23 mouse cellular contexts compared by ENCODE assay signal in the genomic region with DNA sequence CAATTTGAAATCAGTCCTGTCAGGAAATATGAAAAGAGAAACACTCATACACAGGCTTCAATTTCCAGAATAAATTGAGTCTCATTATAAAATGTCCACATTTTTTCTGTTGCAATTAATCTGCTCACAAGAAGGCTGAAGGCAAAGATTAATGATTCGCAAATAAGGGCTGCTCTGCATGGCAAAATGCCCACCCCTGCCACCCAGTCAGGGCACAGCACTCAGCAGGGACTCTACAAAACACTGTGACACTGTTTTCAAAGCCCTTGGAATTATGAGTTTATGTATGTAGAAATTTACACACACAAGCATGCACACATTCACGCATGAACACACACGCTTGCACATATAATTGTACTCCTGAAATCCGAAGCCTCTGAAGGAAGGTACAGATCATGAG. TPM values are rescaled to one million over a fixed set of nuclear protein-coding genes. Genes with fewer than 3 reads are reported as not detected.
A peak's percentile ranks its signal among the peaks of the same experiment; 100 is the strongest.
DNase-seq lines count a peak whose midpoint lies in the region; ATAC-seq and TF ChIP-seq lines count a peak whose summit lies in the region.
"Had no signal": no experiment of that assay in that cellular context is flagged by ENCODE, and none has a peak within 500 bp of the region (broad histone marks: within the 10 kb centered on the region; RNA-seq: fewer than 3 reads in every experiment).

No protein-coding gene starts in this region.

- no peak for TF ChIP-seq CTCF in kidney, postnatal 0 days (IDR thresholded peaks at IDR 0.05; ENCODE audit: low read depth)
- TF ChIP-seq CTCF in brain, embryonic 14.5 days (IDR thresholded peaks at IDR 0.05; ENCODE audit: borderline replicate concordance, extremely low read depth, insufficient read depth, insufficient read length), result no peak

- no peak for ATAC-seq in hindbrain, embryonic 14.5 days (ENCODE audit: low FRiP score)
- no peak for ATAC-seq in hindbrain, embryonic 13.5 days (ENCODE audit: low FRiP score)
- ATAC-seq in kidney, postnatal 0 days (replicated peaks; ENCODE audit: low FRiP score, low read depth), result no peak
- ATAC-seq: CD4-positive, CD25-positive, alpha-beta regulatory T cell, adult 4 months had no signal

- H3K4me1 ChIP-seq in hindbrain, embryonic 14.5 days (replicated peaks; ENCODE audit: control insufficient read depth, insufficient read depth, low read length), result 0 out of 2 replicates have a peak, but pooled peaks cover 2% of the 10 kb centered on the region
- peaks cover 4% of the 10 kb centered on the region for H3K4me1 ChIP-seq in hindbrain, embryonic 13.5 days (replicated peaks)
- no peaks in the 10 kb centered on the region for H3K4me1 ChIP-seq in kidney, postnatal 0 days (replicated peaks; ENCODE audit: insufficient read depth, low read length)
- H3K4me1 ChIP-seq: embryonic facial prominence, embryonic 12.5 days; forebrain, embryonic 12.5 days; limb, embryonic 15.5 days; midbrain, embryonic 12.5 days had no signal

- H3K4me2 ChIP-seq in hindbrain, embryonic 14.5 days (replicated peaks), result no peak overlapping the region
- H3K4me2 ChIP-seq in hindbrain, embryonic 13.5 days, result no peak overlapping the region
- H3K4me2 ChIP-seq in kidney, postnatal 0 days (ENCODE audit: low read length), result no peak overlapping the region
- H3K4me2 ChIP-seq: embryonic facial prominence, embryonic 12.5 days; forebrain, embryonic 12.5 days; limb, embryonic 15.5 days; lung, embryonic 14.5 days; midbrain, embryonic 12.5 days; neural tube, embryonic 13.5 days had no signal

- H3K9me3 ChIP-seq in hindbrain, embryonic 14.5 days (ENCODE audit: control insufficient read depth, low read length), result no peaks in the 10 kb centered on the region
- H3K9me3 ChIP-seq in hindbrain, embryonic 13.5 days, result no peaks in the 10 kb centered on the region
- H3K9me3 ChIP-seq in kidney, postnatal 0 days (replicated peaks; ENCODE audit: low read length), result no peaks in the 10 kb centered on the region
- H3K9me3 ChIP-seq: embryonic facial prominence, embryonic 12.5 days; forebrain, embryonic 12.5 days; limb, embryonic 15.5 days; midbrain, embryonic 12.5 days; neural tube, embryonic 13.5 days had no signal

- H3K27me3 ChIP-seq in hindbrain, embryonic 14.5 days (ENCODE audit: control insufficient read depth, insufficient read depth, low read length), result no peaks in the 10 kb centered on the region
- no peaks in the 10 kb centered on the region for H3K27me3 ChIP-seq in hindbrain, embryonic 13.5 days
- no peaks in the 10 kb centered on the region for H3K27me3 ChIP-seq in kidney, postnatal 0 days (ENCODE audit: insufficient read depth, low read length)
- H3K27me3 ChIP-seq: embryonic facial prominence, embryonic 12.5 days; forebrain, embryonic 12.5 days; limb, embryonic 15.5 days; midbrain, embryonic 12.5 days; neural tube, embryonic 13.5 days had no signal

- WGBS in hindbrain, embryonic 14.5 days, result 78% methylated on average over 4 of the region's 4 CpGs
- WGBS in hindbrain, embryonic 13.5 days, result 85% methylated on average over 4 of the region's 4 CpGs
- WGBS in kidney, postnatal 0 days, result 61% methylated on average over 4 of the region's 4 CpGs

- DNase-seq in hindbrain, embryonic 14.5 days (ENCODE audit: low spot score), result peak; percentile 33
- peak; percentile 4 for DNase-seq in kidney, postnatal 0 days (ENCODE audit: low spot score)
- no peak for DNase-seq in kidney, adult 18-20 months
- DNase-seq in brain, embryonic 14.5 days (ENCODE audit: low read depth), result peak; percentile 22
- peak; percentile 28 to 53 for DNase-seq in kidney, postnatal 4 days
- DNase-seq in spleen, postnatal 10 days (ENCODE audit: low spot score in 2 of 2), result no peak
- DNase-seq: adrenal gland, postnatal 25 days; cerebellum, adult 11 months; cerebellum, postnatal 14 days; gastrocnemius, adult 2 months; lung, embryonic 14.5 days; thymus, adult 2 months had no signal

- H3K27ac ChIP-seq in hindbrain, embryonic 14.5 days, result no peak overlapping the region; the same call in 1 of the 2 replicates
- H3K27ac ChIP-seq in hindbrain, embryonic 13.5 days, result no peak overlapping the region
- H3K27ac ChIP-seq in kidney, postnatal 0 days, result no peak overlapping the region
- H3K27ac ChIP-seq: embryonic facial prominence, embryonic 12.5 days; forebrain, embryonic 12.5 days; gastrocnemius, adult 2 months; limb, embryonic 15.5 days; liver, embryonic 14.5 days; midbrain, embryonic 12.5 days; neural tube, embryonic 13.5 days; stomach, postnatal 0 days had no signal

- TF ChIP-seq POLR2A in brain, embryonic 14.5 days (IDR thresholded peaks at IDR 0.05; ENCODE audit: borderline replicate concordance, extremely low read depth, insufficient read depth, insufficient read length, poor library complexity, severe bottlenecking), result no peak

- H3K4me3 ChIP-seq in hindbrain, embryonic 14.5 days (replicated peaks; ENCODE audit: low read length), result no peak overlapping the region
- H3K4me3 ChIP-seq in hindbrain, embryonic 13.5 days, result no peak overlapping the region
- no peak overlapping the region for H3K4me3 ChIP-seq in kidney, postnatal 0 days (replicated peaks; ENCODE audit: low read depth, low read length)
- H3K4me3 ChIP-seq: embryonic facial prominence, embryonic 12.5 days; erythroblast, embryonic 14.5 days; forebrain, embryonic 12.5 days; gastrocnemius, adult 2 months; limb, embryonic 15.5 days; midbrain, embryonic 12.5 days; myocyte; neural tube, embryonic 13.5 days had no signal

- no peak overlapping the region for H3K9ac ChIP-seq in hindbrain, embryonic 14.5 days
- no peak overlapping the region for H3K9ac ChIP-seq in hindbrain, embryonic 13.5 days
- no peak overlapping the region for H3K9ac ChIP-seq in kidney, postnatal 0 days (ENCODE audit: low read depth, low read length)
- H3K9ac ChIP-seq: embryonic facial prominence, embryonic 12.5 days; forebrain, embryonic 12.5 days; limb, embryonic 15.5 days; liver, embryonic 14.5 days; lung, embryonic 14.5 days; midbrain, embryonic 12.5 days; neural tube, embryonic 13.5 days had no signal

- H3K36me3 ChIP-seq in hindbrain, embryonic 14.5 days (replicated peaks; ENCODE audit: control insufficient read depth, insufficient read depth), result no peaks in the 10 kb centered on the region
- H3K36me3 ChIP-seq in hindbrain, embryonic 13.5 days, result no peaks in the 10 kb centered on the region
- H3K36me3 ChIP-seq in kidney, postnatal 0 days (ENCODE audit: insufficient read depth, low read length), result no peaks in the 10 kb centered on the region
- H3K36me3 ChIP-seq: embryonic facial prominence, embryonic 12.5 days; forebrain, embryonic 12.5 days; limb, embryonic 15.5 days; midbrain, embryonic 12.5 days; neural tube, embryonic 13.5 days had no signal

RNA-seq across cellular contexts. Expression of gene Rhoj, which starts 50.0 kb away (rescaled TPM):
- 24.0 and 28.3 TPM in 2 replicates for polyA plus RNA-seq in hindbrain, embryonic 14.5 days (2014; fragmentation: Nextera tagmentation; extraction: Ambion mirVana)
- 26.5 and 30.0 TPM in 2 replicates for polyA plus RNA-seq in hindbrain, embryonic 13.5 days (2015; fragmentation: Nextera tagmentation; extraction: Ambion mirVana)
- polyA plus RNA-seq in kidney, postnatal 0 days (2015; fragmentation: Nextera tagmentation; extraction: Ambion mirVana), result 51.5 and 53.9 TPM in 2 replicates
- polyA plus RNA-seq in brain, embryonic 14.5 days (2012; rRNA removed), result 14.1 and 24.2 TPM in 2 replicates

Comparison
In these comparisons a context has a peak if more than half of its experiments do, and no peak if none do; other contexts are left out.
1. DNase-seq: peak in hindbrain, embryonic 14.5 days (single experiment), kidney, postnatal 0 days (single experiment), brain, embryonic 14.5 days (single experiment) and kidney, postnatal 4 days (2 of 2); none in kidney, adult 18-20 months (single experiment) and spleen, postnatal 10 days (0 of 2).